Mouse (Mus musculus) CH12.LX (cell line): Measurements from ENCODE around the gene Bak1. TPM values are rescaled to one million over a fixed set of nuclear protein-coding genes. Genes with fewer than 3 reads are reported as not detected.

ENCODE experiments used
- DNase-seq: peaks from one replicate; pipeline ENCODE4 v3.0.0-alpha.2; 2013; ENCODE audit errors: extremely low read depth
- H3K27ac ChIP-seq: 2 replicates; pipeline ENCODE4 v1.5.1; 2012; ENCODE audit warnings: low read depth, mild to moderate bottlenecking, control low read depth, moderate library complexity; ENCODE audit not compliant: insufficient read depth
- H3K27me3 ChIP-seq: replicated peaks from 2 replicates; pipeline ENCODE3; 2012; ENCODE audit warnings: inconsistent platforms
- H3K36me3 ChIP-seq, 2 experiments: replicated peaks in 1 of 2; 2 replicates each; pipeline versions ENCODE3 to v1.6.1; 2012; ENCODE audit warnings: inconsistent platforms in 1 of 2, low read length in 1 of 2, mild to moderate bottlenecking in 1 of 2, mixed read lengths in 1 of 2, moderate library complexity in 1 of 2; ENCODE audit not compliant: control insufficient read depth in 1 of 2, insufficient read depth in 1 of 2
- H3K4me1 ChIP-seq, 2 experiments: 2 replicates each; pipeline ENCODE4 v1.6.1; 2012; ENCODE audit warnings: inconsistent platforms in 1 of 2, moderate library complexity in 1 of 2; ENCODE audit not compliant: insufficient read depth in 2 of 2, control insufficient read depth in 1 of 2
- H3K4me2 ChIP-seq: 2 replicates; pipeline ENCODE4 v1.6.1; 2012; ENCODE audit warnings: low read depth, mild to moderate bottlenecking, control low read depth; ENCODE audit not compliant: poor library complexity, insufficient read depth, severe bottlenecking
- H3K4me3 ChIP-seq, 3 experiments: fragments of 150-350 bp in 1 of 3; sonication (generic) in 1 of 3; replicated peaks in 1 of 3; 2 replicates each; pipeline versions ENCODE3 to v1.5.1; 2011 to 2012; ENCODE audit warnings: low read depth in 2 of 3, low read length in 2 of 3, mild to moderate bottlenecking in 2 of 3, moderate library complexity in 2 of 3, control low read depth in 1 of 3, improper control_type of control experiment in 1 of 3, inconsistent platforms in 1 of 3, mixed read lengths in 1 of 3; ENCODE audit not compliant: poor library complexity in 1 of 3
- H3K79me2 ChIP-seq: replicated peaks from 2 replicates; pipeline ENCODE4 v1.6.1; 2012; ENCODE audit warnings: mild to moderate bottlenecking, moderate library complexity; ENCODE audit not compliant: control insufficient read depth, poor library complexity, insufficient read depth, severe bottlenecking; ENCODE audit errors: extremely low read depth
- H3K9ac ChIP-seq: 2 replicates; pipeline ENCODE4 v1.6.1; 2012; ENCODE audit warnings: low read depth, mild to moderate bottlenecking, control low read depth, moderate library complexity; ENCODE audit not compliant: insufficient read depth
- H3K9me3 ChIP-seq: replicated peaks from 2 replicates; pipeline ENCODE3; 2012; ENCODE audit warnings: low read length, inconsistent platforms, mixed read lengths
- CHD1 ChIP-seq: IDR thresholded peaks from 2 replicates; pipeline ENCODE4 v1.6.1; 2012; ENCODE audit warnings: low read depth, low read length, improper control_type of control experiment, inconsistent platforms
- CHD2 ChIP-seq: IDR thresholded peaks from 2 replicates; pipeline ENCODE4 v1.6.1; 2011; ENCODE audit warnings: low read length, improper control_type of control experiment
- E2F4 ChIP-seq: IDR thresholded peaks from 2 replicates; pipeline ENCODE4 v1.6.1; 2011; ENCODE audit warnings: low read depth, low read length, improper control_type of control experiment; ENCODE audit not compliant: insufficient replicate concordance
- ELF1 ChIP-seq: IDR thresholded peaks from 2 replicates; pipeline ENCODE4 v1.6.1; 2014; ENCODE audit warnings: low read depth, mild to moderate bottlenecking, inconsistent platforms, low read length, improper control_type of control experiment
- GABPA ChIP-seq: IDR thresholded peaks from 2 replicates; pipeline ENCODE4 v1.6.1; 2012; ENCODE audit warnings: low read depth, low read length, improper control_type of control experiment, inconsistent platforms; ENCODE audit not compliant: insufficient replicate concordance
- IRF4 ChIP-seq: IDR thresholded peaks from 2 replicates; pipeline ENCODE4 v1.6.1; 2014; ENCODE audit warnings: low read depth, mild to moderate bottlenecking, inconsistent platforms, low read length, improper control_type of control experiment
- JUND ChIP-seq: conservative IDR thresholded peaks from 2 replicates; pipeline ENCODE4 v1.6.1; 2011; ENCODE audit warnings: low read depth, low read length, improper control_type of control experiment
- MAFK ChIP-seq: IDR thresholded peaks from 2 replicates; pipeline ENCODE4 v1.6.1; 2011; ENCODE audit warnings: low read length, improper control_type of control experiment; ENCODE audit not compliant: insufficient replicate concordance
- MAZ ChIP-seq: IDR thresholded peaks from 2 replicates; pipeline ENCODE4 v1.6.1; 2012; ENCODE audit warnings: low read depth, mild to moderate bottlenecking, inconsistent platforms, low read length, improper control_type of control experiment, moderate library complexity
- MEF2A ChIP-seq: IDR thresholded peaks from 2 replicates; pipeline ENCODE4 v1.6.1; 2014; ENCODE audit warnings: low read depth, mild to moderate bottlenecking, inconsistent platforms, low read length, improper control_type of control experiment, borderline replicate concordance
- MXI1 ChIP-seq: IDR thresholded peaks from 2 replicates; pipeline ENCODE4 v1.6.1; 2011; ENCODE audit warnings: mild to moderate bottlenecking, low read depth, low read length, improper control_type of control experiment
- MYC ChIP-seq: IDR thresholded peaks from 2 replicates; pipeline ENCODE4 v1.6.1; 2011; ENCODE audit warnings: low read depth, mild to moderate bottlenecking, improper control_type of control experiment, low read length
- NELFE ChIP-seq: IDR thresholded peaks from 2 replicates; pipeline ENCODE4 v1.6.1; 2011; ENCODE audit warnings: low read depth, low read length, improper control_type of control experiment
- NRF1 ChIP-seq: IDR thresholded peaks from 2 replicates; pipeline ENCODE4 v1.6.1; 2014; ENCODE audit warnings: low read depth, mild to moderate bottlenecking, inconsistent platforms, low read length, improper control_type of control experiment, moderate library complexity
- PAX5 ChIP-seq: IDR thresholded peaks from 2 replicates; pipeline ENCODE4 v1.6.1; 2012; ENCODE audit warnings: low read length, inconsistent platforms, mixed read lengths
- POLR2AphosphoS2 ChIP-seq: IDR thresholded peaks from 2 replicates; pipeline ENCODE4 v1.6.1; 2011; ENCODE audit warnings: low read depth, low read length, improper control_type of control experiment
- RCOR1 ChIP-seq: conservative IDR thresholded peaks from 2 replicates; pipeline ENCODE4 v1.6.1; 2012; ENCODE audit warnings: low read depth, mild to moderate bottlenecking, inconsistent platforms, low read length, improper control_type of control experiment
- SIN3A ChIP-seq: IDR thresholded peaks from 2 replicates; pipeline ENCODE4 v1.6.1; 2012; ENCODE audit warnings: low read length, improper control_type of control experiment, inconsistent platforms
- SMC3 ChIP-seq: IDR thresholded peaks from 2 replicates; pipeline ENCODE4 v1.6.1; 2011; ENCODE audit warnings: low read depth, low read length, improper control_type of control experiment
- TCF12 ChIP-seq: IDR thresholded peaks from 2 replicates; pipeline ENCODE4 v1.6.1; 2014; ENCODE audit warnings: low read depth, mild to moderate bottlenecking, inconsistent platforms, low read length, improper control_type of control experiment
- UBTF ChIP-seq: IDR thresholded peaks from 2 replicates; pipeline ENCODE4 v1.6.1; 2012; ENCODE audit warnings: low read depth, mild to moderate bottlenecking, inconsistent platforms, low read length, improper control_type of control experiment, moderate library complexity
- USF1 ChIP-seq: IDR thresholded peaks from 2 replicates; pipeline ENCODE4 v1.6.1; 2014; ENCODE audit warnings: low read depth, mild to moderate bottlenecking, inconsistent platforms, low read length, improper control_type of control experiment
- ZC3H11A ChIP-seq: IDR thresholded peaks from 2 replicates; pipeline ENCODE4 v1.6.1; 2012; ENCODE audit warnings: low read depth, mild to moderate bottlenecking, inconsistent platforms, low read length, improper control_type of control experiment
- ZKSCAN1 ChIP-seq: IDR thresholded peaks from 2 replicates; pipeline ENCODE4 v1.6.1; 2012; ENCODE audit warnings: low read depth, inconsistent platforms, low read length, improper control_type of control experiment, borderline replicate concordance
- ZMIZ1 ChIP-seq: IDR thresholded peaks from 2 replicates; pipeline ENCODE4 v1.6.1; 2012; ENCODE audit warnings: low read depth, mild to moderate bottlenecking, inconsistent platforms, low read length, improper control_type of control experiment
- dilution Hi-C: fragments of 300-500 bp; cut with MboI; formaldehyde crosslinking; loops from 2 replicates; pipeline ENCODE4 v1.14.3; 2020; ENCODE audit warnings: low sequenced_read_pairs; ENCODE audit not compliant: extremely low pct_unique_long_range_greater_than_20kb, extremely low pct_ligation_motif_present
- in situ Hi-C: fragments of 300-500 bp; cut with MboI; formaldehyde crosslinking; loops from 3 replicates; pipeline ENCODE4 v1.14.3; 2019; ENCODE audit warnings: low sequenced_read_pairs, low pct_ligation_motif_present, low pct_unique_long_range_greater_than_20kb, mixed read lengths
- polyA plus RNA-seq: library from polyadenylated mRNA; unstranded; fragments of >175 nt; gene quantifications from 2 replicates; pipeline ENCODE4 v1.2.1, GENCODE M21; 2012; ENCODE audit warnings: low read depth; ENCODE audit not compliant: insufficient read length
- total RNA-seq, 2 experiments: library from RNA; depleted of rRNA; stranded (reverse); fragments of 300-350 nt in 1 of 2; fragments of >200 nt in 1 of 2; gene quantifications; 2 replicates each; pipeline ENCODE4 v1.2.3; 2012 to 2014

The Bak1 gene
- total and polyA plus RNA-seq, 3 experiments = 57.3 to 140 (median 61.8) TPM

DNA sequence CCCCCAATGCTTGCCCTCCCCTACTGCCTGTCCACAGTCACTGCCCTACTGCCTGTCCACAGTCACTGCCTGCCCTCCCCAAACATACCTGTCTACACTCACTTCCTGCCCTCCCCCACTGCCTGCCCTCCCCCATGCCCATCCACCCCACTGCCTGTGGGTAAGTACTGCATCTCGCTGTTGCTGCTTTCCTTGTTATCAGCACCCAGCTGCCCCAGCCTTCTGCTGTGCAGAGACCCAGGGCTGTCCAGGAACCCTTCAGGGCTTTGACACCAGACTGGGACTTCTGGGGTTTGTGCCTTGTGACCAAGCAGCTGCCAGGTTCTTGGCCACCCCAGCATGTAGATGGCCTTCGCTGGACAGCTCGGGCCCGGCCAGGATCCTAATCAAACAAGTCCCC is 5.5 kb downstream of the Bak1 start:
- H3K4me1 ChIP-seq = peaks cover 13 to 42% of the 10 kb centered on the region in 2 experiments
- no peak overlapping the region for H3K9ac ChIP-seq
- H3K27me3 ChIP-seq = no peaks in the 10 kb centered on the region
- dilution Hi-C loops (no loop called here), in situ Hi-C loops (no loop called here)
- no peak overlapping the region for H3K4me2 ChIP-seq
- no peaks in the 10 kb centered on the region for H3K9me3 ChIP-seq
- H3K36me3 ChIP-seq = peaks cover 45 to 63% of the 10 kb centered on the region in 2 experiments
- no peak overlapping the region for H3K27ac ChIP-seq
- DNase-seq = no peak
- H3K79me2 ChIP-seq = peaks cover 25% of the 10 kb centered on the region
- no peak overlapping the region for H3K4me3 ChIP-seq
- no peak for TF ChIP-seq MXI1
- TF ChIP-seq E2F4 = no peak
- no peak for TF ChIP-seq CHD1
- TF ChIP-seq MYC = no peak
- no peak for TF ChIP-seq PAX5
- TF ChIP-seq ZMIZ1 = no peak
- TF ChIP-seq IRF4 = no peak
- TF ChIP-seq USF1 = no peak
- no peak for TF ChIP-seq GABPA
- TF ChIP-seq ELF1 = no peak
- no peak for TF ChIP-seq POLR2AphosphoS2
- TF ChIP-seq CHD2 = no peak
- TF ChIP-seq SMC3 = no peak
- TF ChIP-seq UBTF = no peak
- TF ChIP-seq NRF1 = no peak
- no peak for TF ChIP-seq ZC3H11A
- TF ChIP-seq TCF12 = no peak

DNA sequence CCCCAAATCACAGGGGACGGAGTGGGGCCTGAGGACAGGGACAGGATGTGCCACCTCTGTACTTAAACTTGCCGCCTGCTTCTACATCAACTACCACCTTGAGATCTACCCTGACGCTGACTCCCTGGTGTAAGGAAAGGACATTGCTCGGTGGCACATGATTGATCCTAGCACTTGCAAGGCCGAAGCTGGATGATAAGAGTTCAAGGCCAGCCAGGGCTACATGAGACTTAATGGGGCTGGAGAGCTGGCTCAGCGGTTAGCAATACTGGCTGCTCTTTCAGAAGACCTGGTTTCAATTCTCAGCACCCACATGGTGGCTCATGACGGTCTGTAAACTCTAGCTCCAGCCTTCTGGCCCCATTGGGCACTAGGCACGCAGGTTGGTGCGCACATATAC is 7.1 kb downstream of the Bak1 start:
- Histone ChIP-seq H3K36me3 (peaks cover 45 to 63% of the 10 kb centered on the region in 2 experiments), H3K4me2 (no peak overlapping the region), H3K9me3 (no peaks in the 10 kb centered on the region), H3K27me3 (no peaks in the 10 kb centered on the region), H3K79me2 (peaks cover 11% of the 10 kb centered on the region), H3K9ac (no peak overlapping the region), H3K4me3 (no peak overlapping the region), H3K27ac (no peak overlapping the region), H3K4me1 (peaks cover 13 to 50% of the 10 kb centered on the region in 2 experiments)
- no peak for DNase-seq
- dilution Hi-C loops = no loop called here
- TF ChIP-seq GABPA = no peak
- no peak for TF ChIP-seq ELF1
- TF ChIP-seq USF1 = no peak
- no peak for TF ChIP-seq ZKSCAN1
- TF ChIP-seq CHD1 = no peak
- TF ChIP-seq SMC3 = no peak
- no peak for TF ChIP-seq MYC
- TF ChIP-seq NELFE = no peak
- no peak for TF ChIP-seq JUND
- no peak for TF ChIP-seq IRF4
- TF ChIP-seq SIN3A = no peak
- no peak for TF ChIP-seq MEF2A
- TF ChIP-seq NRF1 = no peak
- no peak for TF ChIP-seq MAZ
- TF ChIP-seq PAX5 = no peak
- TF ChIP-seq CHD2 = no peak
- TF ChIP-seq POLR2AphosphoS2 = no peak
- no peak for TF ChIP-seq MAFK
- no peak for TF ChIP-seq RCOR1
- in situ Hi-C loops = no loop called here
